ENCODE assay signal across 31 mouse cellular contexts in genomic region chr14:79848116-79848515, GRCm38 (mm10).
"Had no signal": no experiment of that assay in that cellular context is flagged by ENCODE, and none has a peak within 500 bp of the region (broad histone marks: within the 10 kb centered on the region; RNA-seq: fewer than 3 reads in every experiment).

No protein-coding gene starts in this region.

- H3K27me3 ChIP-seq: limb, embryonic 12.5 days; limb, embryonic 13.5 days; limb, embryonic 15.5 days; liver, embryonic 12.5 days; liver, embryonic 13.5 days; liver, embryonic 15.5 days; lung, embryonic 15.5 days; megakaryocyte, embryonic 14.5 days; neural tube, embryonic 12.5 days had no signal

- H3K9ac ChIP-seq: limb, embryonic 12.5 days; limb, embryonic 13.5 days; limb, embryonic 15.5 days; liver, embryonic 12.5 days; liver, embryonic 13.5 days; liver, embryonic 14.5 days; liver, embryonic 15.5 days; liver, postnatal 0 days; lung, embryonic 14.5 days; lung, embryonic 15.5 days; midbrain, embryonic 12.5 days; midbrain, embryonic 13.5 days; midbrain, embryonic 15.5 days; neural tube, embryonic 12.5 days had no signal

- H3K4me1 ChIP-seq: limb, embryonic 15.5 days; liver, embryonic 12.5 days; liver, embryonic 13.5 days; liver, embryonic 15.5 days; lung, embryonic 15.5 days; megakaryocyte, embryonic 14.5 days had no signal

- H3K4me3 ChIP-seq: left cerebral cortex, adult 2 months; limb, embryonic 10.5 days; limb, embryonic 12.5 days; limb, embryonic 13.5 days; limb, embryonic 15.5 days; liver, embryonic 12.5 days; liver, embryonic 13.5 days; liver, embryonic 15.5 days; lung, embryonic 15.5 days; megakaryocyte, embryonic 14.5 days; midbrain, embryonic 12.5 days; midbrain, embryonic 13.5 days; midbrain, embryonic 15.5 days; myocyte; neural tube, embryonic 12.5 days had no signal

- H3K4me2 ChIP-seq: limb, embryonic 12.5 days; limb, embryonic 13.5 days; limb, embryonic 15.5 days; liver, embryonic 11.5 days; liver, embryonic 12.5 days; liver, embryonic 13.5 days; liver, embryonic 15.5 days; lung, embryonic 14.5 days; lung, embryonic 15.5 days; midbrain, embryonic 12.5 days; midbrain, embryonic 13.5 days; midbrain, embryonic 15.5 days; neural tube, embryonic 12.5 days had no signal

- ATAC-seq: liver, embryonic 12.5 days; liver, postnatal 0 days; lung, postnatal 0 days; midbrain, embryonic 13.5 days; midbrain, embryonic 15.5 days; midbrain, embryonic 16.5 days had no signal

- H3K27ac ChIP-seq: left cerebral cortex, adult 2 months; limb, embryonic 10.5 days; limb, embryonic 12.5 days; limb, embryonic 13.5 days; limb, embryonic 15.5 days; liver, embryonic 12.5 days; liver, embryonic 13.5 days; liver, embryonic 14.5 days; liver, embryonic 15.5 days; lung, embryonic 15.5 days; macrophage; midbrain, embryonic 12.5 days; midbrain, embryonic 13.5 days; midbrain, embryonic 15.5 days; neural tube, embryonic 12.5 days had no signal

- H3K9me3 ChIP-seq: limb, embryonic 10.5 days; limb, embryonic 12.5 days; limb, embryonic 13.5 days; limb, embryonic 15.5 days; liver, embryonic 15.5 days; lung, embryonic 15.5 days; midbrain, embryonic 12.5 days; midbrain, embryonic 13.5 days; midbrain, embryonic 15.5 days; neural tube, embryonic 12.5 days had no signal

- DNase-seq: left cerebral cortex, postnatal 4 days; liver; liver, embryonic 13.5 days; liver, postnatal 0 days; lung, adult 18-20 months; lung, adult 2 months; lung, embryonic 14.5 days; lung, postnatal 10 days; lung, postnatal 14 days; lung, postnatal 36 days; lung, postnatal 4 days; midbrain, embryonic 14.5 days had no signal

- H3K36me3 ChIP-seq: limb, embryonic 10.5 days; limb, embryonic 12.5 days; limb, embryonic 13.5 days; limb, embryonic 15.5 days; liver, embryonic 12.5 days; liver, embryonic 13.5 days; liver, embryonic 15.5 days; lung, embryonic 15.5 days; midbrain, embryonic 12.5 days; midbrain, embryonic 13.5 days; midbrain, embryonic 15.5 days; neural tube, embryonic 12.5 days had no signal
